Mouse (Mus musculus) midbrain, embryonic 16.5 days (tissue): Measurements from ENCODE around the gene Gm10310. TPM values are rescaled to one million over a fixed set of nuclear protein-coding genes. Genes with fewer than 3 reads are reported as not detected.
"Not testable (repeated sequence)": the region's sequence is repeated elsewhere in the genome, so short reads cannot be mapped to it uniquely, and the experiment has no call there.

ENCODE experiments used
- ATAC-seq: fragments of 200-750 bp; cut with Nextera tagmentation; 2 replicates; pipeline ENCODE4 v1.8.0; 2017; ENCODE audit warnings: moderate TSS enrichment
- H3K27ac ChIP-seq: fragments of 300-500 bp; sonication (generic); 2 replicates; pipeline ENCODE4 v1.5.1; 2014; ENCODE audit warnings: mild to moderate bottlenecking, low read length, mixed read lengths
- H3K27me3 ChIP-seq: fragments of 300-500 bp; sonication (generic); 2 replicates; pipeline ENCODE4 v1.6.1; 2014; ENCODE audit warnings: low read depth, low read length, mixed read lengths; ENCODE audit not compliant: control insufficient read depth, insufficient read depth
- H3K36me3 ChIP-seq: fragments of 300-500 bp; sonication (generic); 2 replicates; pipeline ENCODE4 v1.6.1; 2014; ENCODE audit warnings: mild to moderate bottlenecking, low read length, moderate library complexity, mixed read lengths; ENCODE audit not compliant: control insufficient read depth, insufficient read depth
- H3K4me1 ChIP-seq: fragments of 300-500 bp; sonication (generic); 2 replicates; pipeline ENCODE4 v1.6.1; 2014; ENCODE audit warnings: mild to moderate bottlenecking, low read length, mixed read lengths; ENCODE audit not compliant: control insufficient read depth, insufficient read depth
- H3K4me2 ChIP-seq: fragments of 300-500 bp; sonication (generic); 2 replicates; pipeline ENCODE4 v1.6.1; 2014; ENCODE audit warnings: mild to moderate bottlenecking, low read length, mixed read lengths
- H3K4me3 ChIP-seq: fragments of 300-500 bp; sonication (generic); 2 replicates; pipeline ENCODE4 v1.5.1; 2014; ENCODE audit warnings: low read depth, mild to moderate bottlenecking, low read length, moderate library complexity, mixed read lengths
- H3K9ac ChIP-seq: fragments of 300-500 bp; sonication (generic); 2 replicates; pipeline ENCODE4 v1.6.1; 2014; ENCODE audit warnings: low read depth, low read length, mixed read lengths
- H3K9me3 ChIP-seq: fragments of 300-500 bp; sonication (generic); replicated peaks from 2 replicates; pipeline ENCODE4 v1.6.1; 2014; ENCODE audit warnings: mild to moderate bottlenecking, low read length, mixed read lengths; ENCODE audit not compliant: control insufficient read depth, poor library complexity, severe bottlenecking
- WGBS: fragments of 180-500 bp; shearing (Covaris S2); extraction: QIAGEN DNeasy Blood & Tissue Kit; methylation state at CpG from one replicate; pipeline ENCODE4 v1.1.7; 2014; 5-methylcytosine and 5-hydroxymethylcytosine counted together
- polyA plus RNA-seq: library from polyadenylated mRNA; unstranded; fragments of >200 nt; fragmentation: Nextera tagmentation; extraction: Ambion mirVana; gene quantifications from 2 replicates; pipeline ENCODE4 v1.2.1, GENCODE M21; 2015

Gm10310 gene
- polyA plus RNA-seq, 1 experiment from 2014 or later = not detected

DNA sequence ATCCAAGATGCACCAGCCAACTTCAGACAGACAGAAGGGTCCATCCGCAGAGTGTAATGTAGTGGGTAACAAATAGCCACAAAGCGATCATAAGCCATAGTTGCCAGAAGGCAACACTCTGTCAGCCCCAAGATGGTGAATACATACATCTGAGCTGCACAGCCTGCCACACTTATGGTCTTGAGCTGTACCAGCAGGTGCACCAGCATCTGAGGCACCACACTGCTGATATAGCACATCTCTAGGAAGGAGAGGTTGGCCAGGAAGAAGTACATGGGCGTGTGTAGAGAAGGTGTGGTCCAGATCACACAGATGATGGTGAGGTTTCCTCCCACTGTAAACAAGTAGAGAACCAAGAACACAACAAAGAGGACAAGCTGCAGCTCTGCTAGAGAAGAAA is 18.6 kb downstream of the Gm10310 start:
- not testable (repeated sequence) for H3K27ac ChIP-seq, H3K27me3 ChIP-seq, ATAC-seq, H3K4me2 ChIP-seq, H3K4me3 ChIP-seq, H3K9me3 ChIP-seq, H3K9ac ChIP-seq, H3K36me3 ChIP-seq, H3K4me1 ChIP-seq
- 100% methylated on average over 2 of the region's 3 CpGs for WGBS

DNA sequence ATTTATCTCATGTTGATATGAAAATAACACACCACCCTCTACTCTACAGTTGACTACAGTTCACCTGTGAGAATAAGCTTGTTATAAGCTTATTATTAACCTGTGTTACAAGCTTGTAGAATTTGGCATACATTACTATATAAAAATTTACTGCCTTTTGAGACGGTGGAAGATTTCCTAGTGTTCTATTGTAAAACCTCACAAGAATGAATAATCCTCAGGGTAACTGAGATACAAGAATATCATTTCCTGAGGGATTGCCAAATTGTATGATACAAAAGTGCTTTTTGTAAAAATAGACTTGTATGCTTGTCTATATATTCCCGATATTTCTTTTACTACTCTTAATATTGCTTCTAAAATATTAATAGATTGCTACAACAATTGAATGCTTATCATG is 35.9 kb downstream of the Gm10310 start, which contains the start of gene Olfr818:
Gene Olfr818 (minus strand): TSS at position 101 of the 400 bp plus-strand sequence.
- ATAC-seq = no peak
- no peaks in the 10 kb centered on the region for H3K9me3 ChIP-seq

More for the DNA sequence above, 35.9 kb downstream of the Gm10310 start, which contains the start of gene Olfr818:
- Histone ChIP-seq H3K4me2 (no peak within 1 kb of the TSS), H3K36me3 (no peaks in the 10 kb centered on the region), H3K9ac (no peak within 1 kb of the TSS), H3K4me3 (no peak within 1 kb of the TSS), H3K4me1 (no peaks in the 10 kb centered on the region), H3K27me3 (no peaks in the 10 kb centered on the region), H3K27ac (no peak within 1 kb of the TSS)
- WGBS = 91% methylated on average over 2 of the region's 2 CpGs

Other genes starting within 250 kb of the Gm10310 start
- not detected in 2 replicates for gene Olfr806, start 243.1 kb downstream of the Gm10310 start, polyA plus RNA-seq
- not detected in 2 replicates for gene Olfr807, start 227.3 kb downstream of the Gm10310 start, polyA plus RNA-seq
- not detected in 2 replicates for gene Olfr808, start 219.6 kb downstream of the Gm10310 start, polyA plus RNA-seq
- not detected in 2 replicates for gene Olfr809, start 210.4 kb downstream of the Gm10310 start, polyA plus RNA-seq
- gene Olfr810, start 190.1 kb downstream of the Gm10310 start, polyA plus RNA-seq = not detected in 2 replicates
- gene Olfr811, start 180.7 kb downstream of the Gm10310 start, polyA plus RNA-seq = not detected in 2 replicates
- not detected in 2 replicates for gene Olfr812, start 139.0 kb downstream of the Gm10310 start, polyA plus RNA-seq
- gene Olfr813, start 129.7 kb downstream of the Gm10310 start, polyA plus RNA-seq = not detected in 2 replicates
- not detected in 2 replicates for gene Olfr814, start 105.2 kb downstream of the Gm10310 start, polyA plus RNA-seq
- gene Olfr815, start 79.2 kb downstream of the Gm10310 start, polyA plus RNA-seq = not detected in 2 replicates
- not detected in 2 replicates for gene Olfr816, start 69.5 kb downstream of the Gm10310 start, polyA plus RNA-seq
- gene Olfr818, start 36.0 kb downstream of the Gm10310 start, polyA plus RNA-seq = not detected in 2 replicates
- not detected in 2 replicates for gene Olfr819, start 17.8 kb downstream of the Gm10310 start, polyA plus RNA-seq
- gene Olfr247, start 8.9 kb downstream of the Gm10310 start, polyA plus RNA-seq = not detected in 2 replicates
- not detected in 2 replicates for gene Olfr820, start 27.6 kb upstream of the Gm10310 start, polyA plus RNA-seq
- not detected in 2 replicates for gene Olfr821, start 45.3 kb upstream of the Gm10310 start, polyA plus RNA-seq
- not detected in 2 replicates for gene Olfr822, start 86.1 kb upstream of the Gm10310 start, polyA plus RNA-seq
- not detected in 2 replicates for gene Olfr823, start 130.3 kb upstream of the Gm10310 start, polyA plus RNA-seq
- gene Olfr824, start 144.9 kb upstream of the Gm10310 start, polyA plus RNA-seq = not detected in 2 replicates
- gene Olfr825, start 181.7 kb upstream of the Gm10310 start, polyA plus RNA-seq = not detected in 2 replicates
- gene Olfr826, start 199.1 kb upstream of the Gm10310 start, polyA plus RNA-seq = not detected in 2 replicates
- gene Olfr827, start 229.3 kb upstream of the Gm10310 start, polyA plus RNA-seq = not detected in 2 replicates